Mouse (Mus musculus) testis, adult 2 months (tissue): ENCODE measurements around the gene Srsf1.

Source experiments
- CTCF ChIP-seq: fragments of 200-500 bp; IDR thresholded peaks from 2 replicates; pipeline ENCODE4 v1.5.1; 2012; ENCODE audit warnings: low read depth, mild to moderate bottlenecking, inconsistent platforms, low read length, moderate library complexity; ENCODE audit not compliant: control insufficient read depth, insufficient read depth, insufficient replicate concordance
- POLR2A ChIP-seq: fragments of 200-500 bp; IDR thresholded peaks from 2 replicates; pipeline ENCODE4 v1.6.1; 2012; ENCODE audit warnings: low read depth, mild to moderate bottlenecking, inconsistent platforms, low read length, moderate library complexity; ENCODE audit not compliant: control insufficient read depth

DNA sequence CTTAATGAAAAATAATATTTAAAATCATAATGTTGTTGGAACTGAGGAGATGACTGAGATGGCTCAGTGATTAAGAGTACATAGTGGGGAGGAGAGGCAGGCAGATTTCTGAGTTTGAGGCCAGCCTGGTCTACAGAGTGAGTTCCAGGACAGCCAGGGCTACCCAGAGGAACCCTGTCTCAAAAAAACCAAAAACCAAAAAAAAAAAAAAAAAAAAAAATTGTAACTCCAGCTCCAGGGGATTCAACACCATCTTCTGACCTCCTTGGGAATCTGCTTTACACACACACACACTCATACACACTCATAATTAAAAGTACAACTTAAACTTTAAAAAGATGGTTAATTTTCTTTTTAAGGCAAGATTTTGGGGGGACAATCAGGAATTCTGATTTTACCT, 18.6 kb downstream of the Srsf1 start:
- no peak for TF ChIP-seq POLR2A
- no peak for TF ChIP-seq CTCF
